Mouse (Mus musculus) urinary bladder, adult 18-20 months (tissue): ENCODE measurements at regions not wholly inside any gene's neighbourhood (a gene's known extent, or its start where the extent isn't known, plus 50 kb on each side); places are given as distances from the start of the nearest gene placed in this dataset.

Experiments used
- DNase-seq, 2 experiments: peaks; one replicate each; pipeline ENCODE4 v3.0.0; 2022; ENCODE audit warnings: low spot score in 2 of 2, mixed read lengths in 2 of 2

GRCm38 (mm10) chr1:120883632-120884031 lies 281.4 kb downstream of the En1 start:
- DNase-seq, result no peak

GRCm38 (mm10) chr1:120910801-120911200 lies 308.6 kb downstream of the En1 start:
- DNase-seq, result no peak

GRCm38 (mm10) chr1:120911962-120912670 lies 309.9 kb downstream of the En1 start:
- no peak for DNase-seq

DNA sequence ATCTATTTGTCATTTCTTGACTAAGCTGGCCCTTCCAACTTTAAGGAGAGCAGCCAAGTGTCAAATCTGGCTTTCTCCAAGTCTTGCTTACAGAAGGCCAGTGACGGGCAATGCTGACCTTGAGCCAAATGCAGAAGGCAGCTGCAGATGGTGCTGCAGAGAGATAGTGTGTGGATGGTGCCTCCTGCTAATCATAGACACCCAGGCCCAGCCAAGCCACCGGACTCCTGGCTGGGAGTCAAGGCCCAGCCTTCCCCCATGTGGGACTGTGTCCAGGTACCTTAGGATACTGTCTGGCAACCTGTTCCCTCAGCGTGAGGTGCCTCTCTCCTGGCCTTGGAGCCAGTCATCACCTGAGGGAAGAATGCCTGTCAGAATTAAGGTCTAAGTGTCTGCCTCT lies 319.3 kb downstream of the En1 start:
- no peak for DNase-seq

- DNase-seq, result no peak
Observed at GRCm38 (mm10) chr1:120925271-120925670, 323.1 kb downstream of the En1 start.

DNA sequence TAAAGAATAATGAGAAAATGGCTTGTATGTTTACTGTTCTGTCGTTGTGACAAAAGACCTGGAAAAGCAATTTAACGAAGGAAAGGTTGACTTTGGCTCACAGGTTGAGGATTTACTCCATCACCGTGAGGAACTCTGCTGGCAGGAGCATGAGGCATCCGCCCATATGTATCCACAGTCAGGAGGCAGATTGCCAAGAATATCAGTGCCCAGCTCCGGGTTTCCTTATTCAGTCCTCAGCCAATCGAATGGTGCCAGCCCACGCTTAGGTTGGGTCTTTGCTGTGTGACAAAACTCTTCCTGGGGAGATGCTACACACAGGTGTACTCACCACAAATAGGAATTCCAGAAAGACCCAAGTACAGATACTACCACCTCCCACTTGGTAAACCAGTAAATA lies 327.9 kb downstream of the En1 start:
- no peak for DNase-seq

DNA sequence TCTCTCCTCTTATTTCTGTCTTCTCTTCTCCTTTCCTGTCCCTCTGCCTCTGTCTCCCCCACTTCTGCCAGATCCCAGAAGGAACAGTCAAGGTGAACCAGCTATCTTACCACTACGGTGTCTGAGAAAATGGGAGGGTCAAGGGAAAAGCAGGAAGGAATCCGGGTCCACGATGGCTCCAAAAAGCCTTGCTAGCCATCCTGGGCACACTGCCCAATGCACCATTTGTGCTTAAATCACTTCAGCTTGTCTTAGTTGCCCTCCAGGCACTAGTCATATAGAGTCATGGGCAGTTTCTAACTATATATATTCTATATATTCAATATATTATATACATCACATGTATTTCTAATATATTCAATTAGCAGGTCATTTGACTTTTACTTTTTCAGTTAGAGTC lies 333.1 kb downstream of the En1 start:
- no peak for DNase-seq

DNA sequence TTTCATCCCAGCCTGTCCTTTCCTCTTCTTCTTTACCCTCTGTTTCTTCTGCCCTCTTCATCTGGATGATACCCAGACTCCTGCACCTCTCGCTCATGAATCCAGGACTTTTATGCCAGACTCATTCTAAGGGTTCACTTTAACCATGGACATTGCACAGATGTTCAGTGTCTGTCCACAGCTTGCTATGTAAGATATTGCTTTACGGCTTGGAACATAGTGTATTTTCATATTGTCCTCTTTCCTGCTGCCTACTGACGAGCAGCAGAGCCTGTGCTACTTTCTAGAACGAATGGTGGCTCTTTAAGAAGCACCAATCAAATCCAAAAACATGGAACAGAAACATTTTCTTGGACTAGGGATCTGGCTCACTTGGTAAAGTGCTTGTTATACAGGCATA lies 341.5 kb downstream of the En1 start:
- DNase-seq, result no peak

DNA sequence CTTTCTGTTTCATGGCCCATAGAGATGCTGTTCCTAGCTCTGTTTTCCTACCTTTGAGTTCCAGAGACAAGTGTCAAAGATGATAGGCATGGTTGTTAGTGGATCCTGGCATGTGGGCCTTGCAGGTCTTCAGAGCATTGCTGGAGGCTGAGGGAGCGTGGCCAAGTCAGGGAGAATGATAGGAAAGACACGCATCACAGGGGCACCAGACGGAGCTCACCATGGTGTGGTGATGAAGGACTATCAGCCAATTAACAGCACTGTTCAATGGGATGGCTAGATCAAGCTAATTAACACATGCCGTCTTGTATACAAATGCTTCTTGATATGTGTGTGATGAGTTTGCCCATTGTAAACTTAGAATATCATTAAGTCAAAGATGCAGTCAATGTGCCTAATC lies 344.1 kb downstream of the En1 start:
- DNase-seq, result no peak

DNA sequence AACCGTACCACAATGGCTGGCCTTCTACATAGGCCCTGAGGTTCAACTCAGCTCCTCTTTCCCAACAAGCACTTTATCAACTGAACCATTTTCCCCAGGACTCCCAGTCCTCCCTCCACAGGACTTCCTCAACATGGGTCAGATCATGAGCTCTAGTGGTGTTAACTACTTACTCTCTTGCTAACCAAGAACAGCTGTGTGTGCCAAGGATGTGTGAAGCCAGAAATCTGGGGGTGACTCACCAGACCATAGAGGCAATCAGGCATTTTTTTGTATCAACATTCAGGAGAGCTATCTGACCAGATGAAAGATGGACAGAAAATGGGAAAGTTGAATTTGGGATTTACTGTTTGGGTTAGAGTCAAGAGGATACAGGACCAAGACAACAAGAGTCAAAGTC lies 359.0 kb downstream of the En1 start:
- DNase-seq, result no peak

- DNase-seq, result no peak
Observed at GRCm38 (mm10) chr1:120961984-120962383, 359.8 kb downstream of the En1 start.

- DNase-seq, result no peak
Observed at GRCm38 (mm10) chr1:120963477-120964178, 361.4 kb downstream of the En1 start.

GRCm38 (mm10) chr1:120964179-120964517 lies 361.9 kb downstream of the En1 start:
- no peak for DNase-seq

GRCm38 (mm10) chr1:120966132-120966531 lies 363.9 kb downstream of the En1 start:
- no peak for DNase-seq

DNA sequence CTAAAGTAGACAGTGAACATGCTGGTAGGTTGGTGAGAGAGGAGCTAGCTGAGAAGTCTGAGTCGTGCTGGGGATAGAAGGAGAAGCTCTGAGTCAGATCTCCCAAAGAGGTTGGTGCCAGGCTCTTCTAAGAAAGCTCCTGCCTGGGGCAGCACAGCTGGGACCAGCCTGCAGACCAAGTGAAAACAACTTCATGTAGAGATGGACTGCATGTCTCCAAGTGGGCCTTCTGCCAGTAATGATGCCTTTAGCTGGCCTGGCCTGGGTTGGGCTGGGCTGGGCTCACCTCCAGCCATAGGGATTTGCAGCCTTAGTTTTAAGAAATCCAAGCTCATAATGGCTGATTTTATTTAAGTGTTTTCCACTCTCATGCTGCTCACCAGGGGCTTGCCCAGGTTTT lies 357.7 kb downstream of the Insig2 start:
- DNase-seq, result no peak

- no peak for DNase-seq
Observed at GRCm38 (mm10) chr1:121004535-121004934, 327.9 kb downstream of the Insig2 start.

DNA sequence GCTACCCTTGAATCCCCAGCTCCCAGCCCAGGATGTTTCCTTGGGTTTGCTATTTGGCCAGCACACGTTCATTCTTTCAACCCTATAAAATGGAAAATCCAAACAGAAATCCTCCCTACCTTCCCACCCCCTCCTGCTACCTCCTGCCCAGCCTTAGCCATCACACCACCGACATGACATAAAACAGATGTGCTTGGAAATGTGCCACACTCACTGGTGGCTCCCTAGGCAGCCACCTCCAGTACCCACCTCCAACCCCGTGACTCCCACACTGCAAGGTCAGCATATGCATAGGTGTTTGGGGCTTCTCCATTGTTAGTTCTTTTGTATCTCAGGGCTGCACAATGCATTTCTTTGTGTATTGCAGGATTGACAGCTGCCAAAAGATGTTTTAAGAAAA lies 327.2 kb downstream of the Insig2 start:
- DNase-seq, result no peak

- DNase-seq, result no peak
Observed at GRCm38 (mm10) chr1:121012126-121012525, 320.3 kb downstream of the Insig2 start.

GRCm38 (mm10) chr1:121013839-121014503 lies 318.4 kb downstream of the Insig2 start:
- DNase-seq, result peak in 1 of 2 experiments; percentile 7

- no peak for DNase-seq
Observed at GRCm38 (mm10) chr1:121029375-121029774, 303.0 kb downstream of the Insig2 start.

DNA sequence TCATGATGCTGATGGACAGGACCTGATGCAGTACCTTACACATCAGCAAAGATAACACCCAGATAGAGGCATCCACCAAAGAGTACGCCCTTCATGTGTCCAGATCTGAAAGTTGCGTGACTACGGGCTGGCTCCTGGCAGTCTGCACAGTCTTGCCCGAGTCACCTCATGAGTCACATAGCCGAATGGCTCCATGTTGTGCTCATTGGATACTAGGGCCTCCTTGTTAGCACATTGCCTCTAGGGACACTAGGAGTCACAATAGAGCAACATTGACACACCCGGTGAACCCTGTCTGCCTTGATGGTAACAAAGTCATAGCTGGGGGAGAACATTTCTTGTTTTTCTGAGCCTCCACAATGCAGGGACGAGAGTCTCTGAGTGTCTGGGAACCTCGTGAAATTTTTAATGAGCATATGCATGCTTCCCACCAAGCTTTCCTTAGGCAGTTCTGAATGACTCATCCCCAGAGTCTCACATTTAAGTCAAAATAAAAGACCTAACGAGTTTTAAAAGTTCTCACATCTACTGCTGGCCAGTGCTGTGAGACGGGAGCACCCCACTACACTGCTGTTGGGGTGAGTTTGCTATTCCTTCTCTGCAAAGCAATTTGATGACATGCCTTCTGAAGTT lies 297.5 kb downstream of the Insig2 start:
- DNase-seq, result no peak

DNA sequence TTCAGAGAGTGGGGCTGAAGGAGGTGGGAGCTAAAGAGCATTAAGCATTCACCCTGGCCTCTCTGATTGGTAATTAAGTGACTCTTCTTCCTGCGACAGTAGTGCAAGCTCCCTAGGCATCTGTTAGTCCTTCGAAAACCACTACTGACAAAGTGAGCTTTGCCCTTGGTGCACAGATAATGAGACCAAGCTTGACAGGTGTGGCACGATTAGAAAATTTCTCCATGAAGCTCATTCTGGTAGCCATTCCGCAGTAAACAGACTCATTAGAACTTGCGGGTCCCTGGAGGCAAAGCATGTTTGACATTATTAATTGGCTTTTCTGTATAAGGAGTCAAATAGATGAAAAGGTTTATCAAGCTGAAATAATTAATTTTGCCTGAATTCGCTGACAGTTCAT lies 285.8 kb downstream of the Insig2 start:
- DNase-seq, result no peak

DNA sequence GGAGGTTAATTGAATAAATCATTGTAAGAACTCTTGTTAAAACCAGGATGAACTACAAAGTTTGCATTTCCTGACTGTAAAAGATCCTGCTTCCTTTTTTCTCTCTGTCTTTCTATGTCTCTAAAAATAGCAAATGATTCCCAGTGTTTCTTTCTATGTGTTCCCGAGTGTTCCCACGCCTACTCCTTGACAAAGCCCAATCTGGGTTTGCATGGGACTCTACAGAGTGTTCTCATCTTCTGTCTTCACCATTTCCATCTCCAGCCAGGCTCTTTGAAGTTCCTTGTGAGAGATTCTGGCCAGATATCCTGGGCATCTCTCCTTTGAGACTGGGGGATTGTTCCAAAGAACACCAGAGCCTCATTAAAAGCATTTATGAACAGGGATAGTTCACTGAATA lies 285.0 kb downstream of the Insig2 start:
- no peak for DNase-seq
